Mouse (Mus musculus) CH12.LX (cell line): ENCODE results near the gene Extl1. TPM values are rescaled to one million over a fixed set of nuclear protein-coding genes. Genes with fewer than 3 reads are reported as not detected.

Experiments used
- DNase-seq: peaks from one replicate; pipeline ENCODE4 v3.0.0-alpha.2; 2013; ENCODE audit errors: extremely low read depth
- H3K27ac ChIP-seq: 2 replicates; pipeline ENCODE4 v1.5.1; 2012; ENCODE audit warnings: low read depth, mild to moderate bottlenecking, control low read depth, moderate library complexity; ENCODE audit not compliant: insufficient read depth
- H3K27me3 ChIP-seq: replicated peaks from 2 replicates; pipeline ENCODE3; 2012; ENCODE audit warnings: inconsistent platforms
- H3K36me3 ChIP-seq, 2 experiments: replicated peaks in 1 of 2; 2 replicates each; pipeline versions ENCODE3 to v1.6.1; 2012; ENCODE audit warnings: inconsistent platforms in 1 of 2, low read length in 1 of 2, mild to moderate bottlenecking in 1 of 2, mixed read lengths in 1 of 2, moderate library complexity in 1 of 2; ENCODE audit not compliant: control insufficient read depth in 1 of 2, insufficient read depth in 1 of 2
- H3K4me1 ChIP-seq, 2 experiments: 2 replicates each; pipeline ENCODE4 v1.6.1; 2012; ENCODE audit warnings: inconsistent platforms in 1 of 2, moderate library complexity in 1 of 2; ENCODE audit not compliant: insufficient read depth in 2 of 2, control insufficient read depth in 1 of 2
- H3K4me2 ChIP-seq: 2 replicates; pipeline ENCODE4 v1.6.1; 2012; ENCODE audit warnings: low read depth, mild to moderate bottlenecking, control low read depth; ENCODE audit not compliant: poor library complexity, insufficient read depth, severe bottlenecking
- H3K4me3 ChIP-seq, 3 experiments: fragments of 150-350 bp in 1 of 3; sonication (generic) in 1 of 3; replicated peaks in 1 of 3; 2 replicates each; pipeline versions ENCODE3 to v1.5.1; 2011 to 2012; ENCODE audit warnings: low read depth in 2 of 3, low read length in 2 of 3, mild to moderate bottlenecking in 2 of 3, moderate library complexity in 2 of 3, control low read depth in 1 of 3, improper control_type of control experiment in 1 of 3, inconsistent platforms in 1 of 3, mixed read lengths in 1 of 3; ENCODE audit not compliant: poor library complexity in 1 of 3
- H3K79me2 ChIP-seq: replicated peaks from 2 replicates; pipeline ENCODE4 v1.6.1; 2012; ENCODE audit warnings: mild to moderate bottlenecking, moderate library complexity; ENCODE audit not compliant: control insufficient read depth, poor library complexity, insufficient read depth, severe bottlenecking; ENCODE audit errors: extremely low read depth
- H3K9ac ChIP-seq: 2 replicates; pipeline ENCODE4 v1.6.1; 2012; ENCODE audit warnings: low read depth, mild to moderate bottlenecking, control low read depth, moderate library complexity; ENCODE audit not compliant: insufficient read depth
- H3K9me3 ChIP-seq: replicated peaks from 2 replicates; pipeline ENCODE3; 2012; ENCODE audit warnings: low read length, inconsistent platforms, mixed read lengths
- CHD1 ChIP-seq: IDR thresholded peaks from 2 replicates; pipeline ENCODE4 v1.6.1; 2012; ENCODE audit warnings: low read depth, low read length, improper control_type of control experiment, inconsistent platforms
- CHD2 ChIP-seq: IDR thresholded peaks from 2 replicates; pipeline ENCODE4 v1.6.1; 2011; ENCODE audit warnings: low read length, improper control_type of control experiment
- CTCF ChIP-seq, 2 experiments: IDR thresholded peaks in 1 of 2; conservative IDR thresholded peaks in 1 of 2; 2 replicates each; pipeline ENCODE4 v1.5.1; 2011 to 2012; ENCODE audit warnings: low read depth in 2 of 2, low read length in 2 of 2, improper control_type of control experiment in 1 of 2, inconsistent platforms in 1 of 2, mild to moderate bottlenecking in 1 of 2, moderate library complexity in 1 of 2
- ETS1 ChIP-seq: conservative IDR thresholded peaks from 2 replicates; pipeline ENCODE4 v1.6.1; 2012; ENCODE audit warnings: low read depth, mild to moderate bottlenecking, inconsistent platforms, low read length, improper control_type of control experiment, moderate library complexity
- GABPA ChIP-seq: IDR thresholded peaks from 2 replicates; pipeline ENCODE4 v1.6.1; 2012; ENCODE audit warnings: low read depth, low read length, improper control_type of control experiment, inconsistent platforms; ENCODE audit not compliant: insufficient replicate concordance
- HCFC1 ChIP-seq: IDR thresholded peaks from 2 replicates; pipeline ENCODE4 v1.6.1; 2012; ENCODE audit warnings: low read depth, mild to moderate bottlenecking, inconsistent platforms, low read length, improper control_type of control experiment
- IRF4 ChIP-seq: IDR thresholded peaks from 2 replicates; pipeline ENCODE4 v1.6.1; 2014; ENCODE audit warnings: low read depth, mild to moderate bottlenecking, inconsistent platforms, low read length, improper control_type of control experiment
- JUN ChIP-seq: IDR thresholded peaks from 2 replicates; pipeline ENCODE4 v1.6.1; 2011; ENCODE audit warnings: low read depth, mild to moderate bottlenecking, low read length, improper control_type of control experiment, moderate library complexity; ENCODE audit not compliant: insufficient read depth
- JUND ChIP-seq: conservative IDR thresholded peaks from 2 replicates; pipeline ENCODE4 v1.6.1; 2011; ENCODE audit warnings: low read depth, low read length, improper control_type of control experiment
- MAX ChIP-seq: IDR thresholded peaks from 2 replicates; pipeline ENCODE4 v1.6.1; 2011; ENCODE audit warnings: low read length, improper control_type of control experiment
- MEF2A ChIP-seq: IDR thresholded peaks from 2 replicates; pipeline ENCODE4 v1.6.1; 2014; ENCODE audit warnings: low read depth, mild to moderate bottlenecking, inconsistent platforms, low read length, improper control_type of control experiment, borderline replicate concordance
- MXI1 ChIP-seq: IDR thresholded peaks from 2 replicates; pipeline ENCODE4 v1.6.1; 2011; ENCODE audit warnings: mild to moderate bottlenecking, low read depth, low read length, improper control_type of control experiment
- MYC ChIP-seq: IDR thresholded peaks from 2 replicates; pipeline ENCODE4 v1.6.1; 2011; ENCODE audit warnings: low read depth, mild to moderate bottlenecking, improper control_type of control experiment, low read length
- NELFE ChIP-seq: IDR thresholded peaks from 2 replicates; pipeline ENCODE4 v1.6.1; 2011; ENCODE audit warnings: low read depth, low read length, improper control_type of control experiment
- NRF1 ChIP-seq: IDR thresholded peaks from 2 replicates; pipeline ENCODE4 v1.6.1; 2014; ENCODE audit warnings: low read depth, mild to moderate bottlenecking, inconsistent platforms, low read length, improper control_type of control experiment, moderate library complexity
- PAX5 ChIP-seq: IDR thresholded peaks from 2 replicates; pipeline ENCODE4 v1.6.1; 2012; ENCODE audit warnings: low read length, inconsistent platforms, mixed read lengths
- POLR2AphosphoS2 ChIP-seq: IDR thresholded peaks from 2 replicates; pipeline ENCODE4 v1.6.1; 2011; ENCODE audit warnings: low read depth, low read length, improper control_type of control experiment
- RAD21 ChIP-seq: IDR thresholded peaks from 2 replicates; pipeline ENCODE4 v1.6.1; 2011; ENCODE audit warnings: low read depth, mild to moderate bottlenecking, low read length, improper control_type of control experiment, moderate library complexity
- RCOR1 ChIP-seq: conservative IDR thresholded peaks from 2 replicates; pipeline ENCODE4 v1.6.1; 2012; ENCODE audit warnings: low read depth, mild to moderate bottlenecking, inconsistent platforms, low read length, improper control_type of control experiment
- SIN3A ChIP-seq: IDR thresholded peaks from 2 replicates; pipeline ENCODE4 v1.6.1; 2012; ENCODE audit warnings: low read length, improper control_type of control experiment, inconsistent platforms
- SMC3 ChIP-seq: IDR thresholded peaks from 2 replicates; pipeline ENCODE4 v1.6.1; 2011; ENCODE audit warnings: low read depth, low read length, improper control_type of control experiment
- TBP ChIP-seq: conservative IDR thresholded peaks from 2 replicates; pipeline ENCODE4 v1.6.1; 2011; ENCODE audit warnings: low read depth, low read length, improper control_type of control experiment
- UBTF ChIP-seq: IDR thresholded peaks from 2 replicates; pipeline ENCODE4 v1.6.1; 2012; ENCODE audit warnings: low read depth, mild to moderate bottlenecking, inconsistent platforms, low read length, improper control_type of control experiment, moderate library complexity
- USF1 ChIP-seq: IDR thresholded peaks from 2 replicates; pipeline ENCODE4 v1.6.1; 2014; ENCODE audit warnings: low read depth, mild to moderate bottlenecking, inconsistent platforms, low read length, improper control_type of control experiment
- ZKSCAN1 ChIP-seq: IDR thresholded peaks from 2 replicates; pipeline ENCODE4 v1.6.1; 2012; ENCODE audit warnings: low read depth, inconsistent platforms, low read length, improper control_type of control experiment, borderline replicate concordance
- ZMIZ1 ChIP-seq: IDR thresholded peaks from 2 replicates; pipeline ENCODE4 v1.6.1; 2012; ENCODE audit warnings: low read depth, mild to moderate bottlenecking, inconsistent platforms, low read length, improper control_type of control experiment
- ZNF384 ChIP-seq: IDR thresholded peaks from 2 replicates; pipeline ENCODE4 v1.6.1; 2012; ENCODE audit warnings: low read depth, low read length, improper control_type of control experiment, inconsistent platforms
- dilution Hi-C: fragments of 300-500 bp; cut with MboI; formaldehyde crosslinking; loops from 2 replicates; pipeline ENCODE4 v1.14.3; 2020; ENCODE audit warnings: low sequenced_read_pairs; ENCODE audit not compliant: extremely low pct_unique_long_range_greater_than_20kb, extremely low pct_ligation_motif_present
- in situ Hi-C: fragments of 300-500 bp; cut with MboI; formaldehyde crosslinking; loops from 3 replicates; pipeline ENCODE4 v1.14.3; 2019; ENCODE audit warnings: low sequenced_read_pairs, low pct_ligation_motif_present, low pct_unique_long_range_greater_than_20kb, mixed read lengths
- polyA plus RNA-seq: library from polyadenylated mRNA; unstranded; fragments of >175 nt; gene quantifications from 2 replicates; pipeline ENCODE4 v1.2.1, GENCODE M21; 2012; ENCODE audit warnings: low read depth; ENCODE audit not compliant: insufficient read length
- total RNA-seq, 2 experiments: library from RNA; depleted of rRNA; stranded (reverse); fragments of 300-350 nt in 1 of 2; fragments of >200 nt in 1 of 2; gene quantifications; 2 replicates each; pipeline ENCODE4 v1.2.3; 2012 to 2014

Gene Extl1
- total and polyA plus RNA-seq, 3 experiments = 0.54 to 4.5 (median 1.6) TPM

DNA sequence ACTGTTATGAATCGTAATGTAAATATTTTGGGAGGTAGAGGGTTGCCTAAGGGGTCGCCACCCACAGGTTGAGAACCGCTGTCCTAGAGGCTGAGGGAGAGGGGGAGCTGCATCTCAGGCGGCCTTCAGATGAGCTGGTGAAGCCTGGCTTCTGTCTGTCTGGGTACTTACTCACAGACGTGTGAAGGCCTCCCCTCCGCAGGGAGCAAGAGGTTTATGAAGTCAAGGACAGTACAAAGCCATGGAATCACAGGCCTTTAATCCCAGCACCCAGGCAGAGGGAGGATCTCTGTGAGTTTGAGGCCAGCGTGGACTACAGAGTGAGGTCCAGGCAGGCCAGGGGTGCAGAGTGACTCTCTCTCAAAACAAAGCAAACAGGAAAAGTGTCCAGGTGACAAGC, 33.5 kb upstream of the Extl1 start:
- no peak overlapping the region for H3K27ac ChIP-seq
- H3K79me2 ChIP-seq = no peaks in the 10 kb centered on the region
- H3K9ac ChIP-seq = no peak overlapping the region
- in situ Hi-C loops (no loop called here), dilution Hi-C loops (no loop called here)
- no peaks in the 10 kb centered on the region for H3K9me3 ChIP-seq
- no peak overlapping the region for H3K4me3 ChIP-seq
- H3K4me1 ChIP-seq = no peaks in the 10 kb centered on the region
- H3K36me3 ChIP-seq = peaks cover 12 to 62% of the 10 kb centered on the region in 2 experiments
- no peak overlapping the region for H3K4me2 ChIP-seq
- TF ChIP-seq IRF4 (no peak), HCFC1 (no peak), CTCF (conservative IDR thresholded peaks at IDR 0.05 in 1 of 2, IDR thresholded peaks at IDR 0.05 in 1 of 2; ENCODE audit: low read depth in 2 of 2, low read length in 2 of 2) (no peak), GABPA (no peak), SIN3A (no peak), ZMIZ1 (no peak), RCOR1 (no peak), TBP (no peak), SMC3 (no peak), JUND (no peak), MXI1 (no peak), ZKSCAN1 (no peak), MEF2A (no peak), MAX (no peak), CHD1 (no peak), NRF1 (no peak), MYC (no peak), RAD21 (no peak), UBTF (no peak), PAX5 (no peak)
- DNase-seq = no peak
- H3K27me3 ChIP-seq = no peaks in the 10 kb centered on the region

DNA sequence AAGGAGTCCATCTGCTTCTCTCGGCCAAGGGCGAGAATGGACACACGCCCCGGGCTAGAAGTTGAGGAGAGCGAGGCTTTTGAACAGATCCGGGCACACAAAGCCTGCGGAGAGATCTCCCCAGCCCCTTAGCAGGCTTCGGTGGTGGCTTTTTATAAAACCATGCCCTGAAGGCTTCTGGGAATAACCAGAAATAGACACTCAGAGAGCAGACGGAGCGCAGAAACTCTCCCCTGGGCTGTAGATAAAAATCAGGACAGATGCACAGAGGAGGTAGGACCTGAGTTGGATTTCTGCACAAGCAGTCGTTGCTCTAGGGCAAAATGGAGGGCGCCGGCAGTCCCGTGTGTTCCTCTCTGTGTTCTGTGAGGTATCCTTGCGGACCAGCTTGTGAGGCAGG, 33.0 kb upstream of the Extl1 start:
- peaks cover 12 to 61% of the 10 kb centered on the region in 2 experiments for H3K36me3 ChIP-seq
- H3K9me3 ChIP-seq = no peaks in the 10 kb centered on the region
- no peak overlapping the region for H3K4me2 ChIP-seq
- no peaks in the 10 kb centered on the region for H3K4me1 ChIP-seq
- dilution Hi-C loops (no loop called here), in situ Hi-C loops (no loop called here)
- H3K9ac ChIP-seq = no peak overlapping the region
- no peak overlapping the region for H3K27ac ChIP-seq
- H3K4me3 ChIP-seq = no peak overlapping the region
- no peaks in the 10 kb centered on the region for H3K79me2 ChIP-seq
- DNase-seq = no peak
- no peaks in the 10 kb centered on the region for H3K27me3 ChIP-seq
- TF ChIP-seq RCOR1 (no peak), CHD1 (no peak), NRF1 (no peak), POLR2AphosphoS2 (no peak), MEF2A (no peak), PAX5 (no peak), ETS1 (no peak), CHD2 (no peak), RAD21 (no peak), ZNF384 (no peak), SMC3 (no peak), NELFE (no peak), JUN (no peak), IRF4 (no peak), USF1 (no peak), ZKSCAN1 (no peak), SIN3A (no peak), MYC (no peak)
